In the genomic region with DNA sequence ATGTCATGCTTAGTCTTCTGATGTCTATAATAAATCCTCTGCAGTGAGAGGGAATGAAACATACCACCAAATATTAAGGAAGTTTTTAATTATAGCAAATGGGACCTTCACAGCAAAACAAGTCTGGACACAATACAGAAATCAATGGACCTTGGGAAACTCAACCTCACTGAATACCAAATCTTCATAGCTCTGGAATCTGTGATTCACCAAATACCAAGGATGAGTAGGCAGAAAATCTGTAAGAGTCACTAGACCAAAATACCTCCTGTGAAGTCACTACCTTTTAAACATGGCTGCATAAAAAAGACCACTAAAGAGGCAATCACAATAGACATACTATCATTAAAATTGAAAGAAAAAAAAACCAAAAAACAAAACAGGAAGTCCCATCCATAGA, we compare ENCODE assay signal across 23 mouse cellular contexts.
DNase-seq lines count a peak whose midpoint lies in the region; ATAC-seq and TF ChIP-seq lines count a peak whose summit lies in the region.
"Had no signal": no experiment of that assay in that cellular context is flagged by ENCODE, and none has a peak within 500 bp of the region (broad histone marks: within the 10 kb centered on the region; RNA-seq: fewer than 3 reads in every experiment).

No protein-coding gene starts in this region.

- POLR2A ChIA-PET in Patski (lab: Charles Lee), result no interaction called here

- no peaks in the 10 kb centered on the region for H3K27me3 ChIP-seq in Patski
- H3K27me3 ChIP-seq: CH12.LX had no signal

- in situ Hi-C loops in Patski (cut with MboI; ENCODE audit: low pct_unique_long_range_greater_than_20kb), result no loop called here

- peak; percentile 71 for ATAC-seq in Patski
- ATAC-seq: activated CD4-positive, CD25-positive, alpha-beta regulatory T cell, adult 4 months; CD4-positive, CD25-positive, alpha-beta regulatory T cell, adult 4 months had no signal

- DNase-seq in 416B (ENCODE audit: low read depth) (peak; percentile 23), Patski (ENCODE audit: low read depth, low spot score) (no peak)
- peak; percentile 67 for DNase-seq in Muller cell, postnatal 12 days (ENCODE audit: inconsistent ontology term)
- DNase-seq in heart, postnatal 25 days (ENCODE audit: low spot score), result no peak
- no peak for DNase-seq in c-Kit-positive CD71-positive TER-119-positive erythroid progenitor cells, embryonic 14.5 days (ENCODE audit: low spot score)
- DNase-seq in embryo, embryonic 10 days (ENCODE audit: low spot score), result no peak
- DNase-seq: adrenal gland, adult 2 months; adrenal gland, adult 8-10 months; adrenal gland, postnatal 10 days; adrenal gland, postnatal 14 days; adrenal gland, postnatal 25 days; adrenal gland, postnatal 36 days; B cell, adult 2 months; cerebellum, adult 11 months; cerebellum, adult 11-12 months; cerebellum, adult 18-20 months; cerebellum, adult 2 months; cerebellum, adult 8-10 months; cerebellum, adult 9-10 months; cerebellum, adult 9-11 months had no signal

- intact Hi-C loops in heart, postnatal 25 days (cut with DNase I), result no loop called here

- TF ChIP-seq CTCF in Patski (IDR thresholded peaks at IDR 0.05), result no peak

- CTCF ChIA-PET in Patski (lab: Charles Lee), result no interaction called here

Comparison
In these comparisons a context has a peak if more than half of its experiments do, and no peak if none do; other contexts are left out.
1. DNase-seq: peak in 416B (single experiment) and Muller cell, postnatal 12 days (single experiment); none in Patski (single experiment), heart, postnatal 25 days (single experiment), c-Kit-positive CD71-positive TER-119-positive erythroid progenitor cells, embryonic 14.5 days (single experiment) and embryo, embryonic 10 days (single experiment).